Mouse (Mus musculus) testis, adult 2 months (tissue): ENCODE measurements around the gene Klf12.

Experiments
- CTCF ChIP-seq: fragments of 200-500 bp; IDR thresholded peaks from 2 replicates; pipeline ENCODE4 v1.5.1; 2012; ENCODE audit warnings: low read depth, mild to moderate bottlenecking, inconsistent platforms, low read length, moderate library complexity; ENCODE audit not compliant: control insufficient read depth, insufficient read depth, insufficient replicate concordance
- POLR2A ChIP-seq: fragments of 200-500 bp; IDR thresholded peaks from 2 replicates; pipeline ENCODE4 v1.6.1; 2012; ENCODE audit warnings: low read depth, mild to moderate bottlenecking, inconsistent platforms, low read length, moderate library complexity; ENCODE audit not compliant: control insufficient read depth

- TF ChIP-seq CTCF, result no peak
- no peak for TF ChIP-seq POLR2A
Measured at GRCm38 (mm10) chr14:100197199-100197598, 87.3 kb downstream of the Klf12 start.
